Comparison of ENCODE assay signal across 8 mouse cellular contexts in genomic region chr14:8608559-8609171, GRCm38 (mm10). TPM values are rescaled to one million over a fixed set of nuclear protein-coding genes. Genes with fewer than 3 reads are reported as not detected.
A peak's percentile ranks its signal among the peaks of the same experiment; 100 is the strongest.
DNase-seq lines count a peak whose midpoint lies in the region; ATAC-seq and TF ChIP-seq lines count a peak whose summit lies in the region.

No protein-coding gene starts in this region.

- no peak for TF ChIP-seq POLR2A in bone marrow, adult 2 months (IDR thresholded peaks at IDR 0.05; ENCODE audit: borderline replicate concordance, control insufficient read depth, low read depth, low read length)

- DNase-seq in heart, postnatal 25 days (ENCODE audit: low spot score) = no peak
- DNase-seq in fibroblast of lung, adult 2 months (ENCODE audit: low read depth) = peak; percentile 13
- DNase-seq in left cerebral cortex, adult 18-20 months (ENCODE audit: low spot score in 2 of 2) = peak; percentile 66 to 70
- DNase-seq in thymus, postnatal 0 days (ENCODE audit: low spot score) = peak; percentile 79

- no peaks in the 10 kb centered on the region for H3K36me3 ChIP-seq in heart, embryonic 13.5 days
- H3K36me3 ChIP-seq in hindbrain, embryonic 15.5 days = no peaks in the 10 kb centered on the region
- no peaks in the 10 kb centered on the region for H3K36me3 ChIP-seq in midbrain, embryonic 15.5 days (replicated peaks)

- 0 out of 2 replicates have a peak overlapping the region, but pooled peaks have one; percentile 15 for H3K27ac ChIP-seq in heart, embryonic 13.5 days (replicated peaks)
- no peak overlapping the region for H3K27ac ChIP-seq in bone marrow, adult 2 months (ENCODE audit: control insufficient read depth, insufficient read depth, low read depth, low read length, poor library complexity)
- H3K27ac ChIP-seq in hindbrain, embryonic 15.5 days (replicated peaks) = peak overlapping the region; percentile 64
- H3K27ac ChIP-seq in midbrain, embryonic 15.5 days = peak overlapping the region; percentile 62; the same call in 1 of the 2 replicates

- H3K9ac ChIP-seq in heart, embryonic 13.5 days = no peak overlapping the region
- H3K9ac ChIP-seq in hindbrain, embryonic 15.5 days = no peak overlapping the region
- H3K9ac ChIP-seq in midbrain, embryonic 15.5 days = no peak overlapping the region

- TF ChIP-seq CTCF in bone marrow, adult 2 months (IDR thresholded peaks at IDR 0.05; ENCODE audit: control insufficient read depth, insufficient read depth, low read length) = peak; percentile 62

- ATAC-seq in heart, embryonic 13.5 days (ENCODE audit: extremely low read depth, insufficient number of reproducible peaks, low FRiP score, low TSS enrichment) = no peak
- peak; percentile 87 for ATAC-seq in hindbrain, embryonic 15.5 days (ENCODE audit: low FRiP score, low read depth)
- peak; percentile 86 for ATAC-seq in midbrain, embryonic 15.5 days (replicated peaks)

- H3K4me2 ChIP-seq in heart, embryonic 13.5 days = no peak overlapping the region
- no peak overlapping the region for H3K4me2 ChIP-seq in hindbrain, embryonic 15.5 days
- H3K4me2 ChIP-seq in midbrain, embryonic 15.5 days = no peak overlapping the region

- intact Hi-C loops in heart, postnatal 25 days (cut with DNase I) = loop anchor here (5.0 kb wide), 1 partner anchor 146 kb away; no protein-coding TSS in a partner anchor

- H3K4me1 ChIP-seq in heart, embryonic 13.5 days = 0 out of 2 replicates have a peak, but pooled peaks cover 2% of the 10 kb centered on the region
- no peaks in the 10 kb centered on the region for H3K4me1 ChIP-seq in bone marrow, adult 2 months (ENCODE audit: control insufficient read depth, insufficient read depth, low read length)
- H3K4me1 ChIP-seq in hindbrain, embryonic 15.5 days (replicated peaks) = 0 out of 2 replicates have a peak, but pooled peaks cover 3% of the 10 kb centered on the region
- 0 out of 2 replicates have a peak, but pooled peaks cover 6% of the 10 kb centered on the region for H3K4me1 ChIP-seq in midbrain, embryonic 15.5 days

- WGBS in heart, embryonic 13.5 days = 5% methylated on average over 3 of the region's 3 CpGs
- 10% methylated on average over 3 of the region's 3 CpGs for WGBS in bone marrow, adult 2 months
- WGBS in hindbrain, embryonic 15.5 days = 13% methylated on average over 3 of the region's 3 CpGs
- 7% methylated on average over 3 of the region's 3 CpGs for WGBS in midbrain, embryonic 15.5 days

- no peaks in the 10 kb centered on the region for H3K9me3 ChIP-seq in heart, embryonic 13.5 days
- no peaks in the 10 kb centered on the region for H3K9me3 ChIP-seq in hindbrain, embryonic 15.5 days
- no peaks in the 10 kb centered on the region for H3K9me3 ChIP-seq in midbrain, embryonic 15.5 days

- H3K27me3 ChIP-seq in heart, embryonic 13.5 days (replicated peaks) = no peaks in the 10 kb centered on the region
- H3K27me3 ChIP-seq in hindbrain, embryonic 15.5 days = no peaks in the 10 kb centered on the region
- H3K27me3 ChIP-seq in midbrain, embryonic 15.5 days (replicated peaks) = no peaks in the 10 kb centered on the region

- no peak overlapping the region for H3K4me3 ChIP-seq in heart, embryonic 13.5 days
- H3K4me3 ChIP-seq in bone marrow, adult 2 months (replicated peaks; ENCODE audit: control insufficient read depth, low read depth, low read length) = no peak overlapping the region
- no peak overlapping the region for H3K4me3 ChIP-seq in hindbrain, embryonic 15.5 days
- no peak overlapping the region for H3K4me3 ChIP-seq in midbrain, embryonic 15.5 days

RNA-seq across cellular contexts. Expression of gene 4930452B06Rik, which starts 57.4 kb away (rescaled TPM):
- 17.3 and 18.8 TPM in 2 replicates for polyA plus RNA-seq in heart, embryonic 13.5 days (2015; fragmentation: Nextera tagmentation; extraction: Ambion mirVana)
- total RNA-seq in heart, postnatal 25 days (2021) = 1 to 10 TPM; 2.1 to 2.3 TPM
- not detected in 2 replicates for polyA plus RNA-seq in bone marrow, adult 2 months (2011; ENCODE audit: insufficient read depth, insufficient read length, low replicate concordance, missing spikeins)
- 6.1 and 7.5 TPM in 2 replicates for polyA plus RNA-seq in hindbrain, embryonic 15.5 days (2015; fragmentation: Nextera tagmentation; extraction: Ambion mirVana)
- total RNA-seq in left cerebral cortex, adult 18-20 months (2021) = 10 to 100 TPM; 11.0 to 11.1 TPM
- polyA plus RNA-seq in midbrain, embryonic 15.5 days (2015; fragmentation: Nextera tagmentation; extraction: Ambion mirVana) = 6.9 and 7.0 TPM in 2 replicates
- polyA plus RNA-seq in thymus, postnatal 0 days (2015; fragmentation: Nextera tagmentation; extraction: Ambion mirVana) = 1.6 and 1.9 TPM in 2 replicates
